Mouse (Mus musculus) mesoderm, embryonic 11.5 days (tissue): ENCODE data around the gene Ttc30b.
A peak's percentile ranks its signal among the peaks of the same experiment; 100 is the strongest.
"Not testable (repeated sequence)": the region's sequence is repeated elsewhere in the genome, so short reads cannot be mapped to it uniquely, and the experiment has no call there.

Experiments
- DNase-seq: peaks from one replicate; pipeline ENCODE4 v3.0.0-alpha.2; 2012; ENCODE audit warnings: low read depth, low spot score

Gene Ttc30b

DNA sequence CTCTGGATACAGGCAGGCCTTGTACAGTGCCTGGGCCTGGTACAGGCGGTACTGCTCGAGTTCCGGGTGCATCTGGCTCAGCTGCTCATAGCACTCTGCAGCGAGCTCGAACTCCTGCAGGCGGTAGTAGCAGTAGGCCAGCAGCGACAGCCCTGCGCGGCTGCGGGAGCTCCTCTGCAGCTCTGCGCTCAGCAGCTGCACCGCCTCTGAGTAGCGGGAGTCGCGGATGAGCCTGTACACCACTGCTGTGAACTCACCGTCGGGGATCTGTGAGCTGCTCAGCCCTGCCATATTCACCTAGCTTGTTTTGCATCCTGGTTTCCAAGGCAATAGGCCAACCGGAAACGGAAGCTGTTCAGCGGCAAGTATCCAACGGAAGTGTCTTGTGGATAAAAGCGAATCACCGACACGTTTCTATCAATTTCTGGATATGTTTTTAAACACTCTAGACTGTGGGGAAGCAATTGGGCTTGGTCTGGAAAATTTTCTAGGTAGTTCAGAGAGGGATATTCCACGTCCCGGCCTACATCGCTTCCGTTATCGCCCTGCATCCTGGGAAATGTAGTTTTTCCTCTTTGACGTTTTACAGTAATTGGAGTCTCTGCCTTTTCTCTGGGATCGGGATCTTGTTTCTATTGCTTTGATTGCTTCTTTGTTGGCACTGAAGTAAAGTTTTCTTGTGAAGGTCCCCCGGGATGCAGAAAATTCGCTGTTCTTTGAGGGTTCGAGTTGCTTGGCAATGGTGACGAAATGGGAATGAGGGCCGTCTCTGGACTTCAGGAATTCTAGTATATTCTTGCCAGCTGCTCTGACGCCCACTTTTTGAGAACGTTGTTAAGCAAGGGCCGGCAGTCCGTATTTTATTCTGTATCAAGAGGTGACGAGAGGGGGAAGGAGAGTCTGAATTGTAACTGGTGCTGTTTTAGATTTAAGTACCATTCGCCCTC, at the start of gene Ttc30b:
Gene Ttc30b (minus strand): TSS at position 469 of the 947 bp plus-strand sequence.
- DNase-seq = peak; percentile 85

DNA sequence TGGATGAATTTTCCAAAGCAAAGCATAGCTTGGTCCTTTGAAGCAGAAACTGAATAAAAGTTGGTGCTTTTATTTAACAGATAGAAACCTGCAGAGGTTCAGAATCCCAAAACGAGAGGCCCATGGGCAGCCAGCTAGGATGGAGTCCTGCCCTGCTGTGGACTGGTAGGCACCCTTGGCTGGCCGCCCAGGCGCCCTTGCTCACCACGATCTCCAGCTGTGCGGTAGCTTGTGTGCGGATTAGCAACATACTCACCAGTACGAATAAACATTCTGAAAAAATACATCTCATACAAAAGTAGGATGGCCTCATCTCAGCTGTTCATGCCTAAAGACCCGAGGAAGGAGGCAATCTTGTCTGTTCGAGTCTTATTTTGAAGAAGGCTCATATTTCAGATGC, 49.4 kb upstream of the Ttc30b start:
- DNase-seq = no peak

DNA sequence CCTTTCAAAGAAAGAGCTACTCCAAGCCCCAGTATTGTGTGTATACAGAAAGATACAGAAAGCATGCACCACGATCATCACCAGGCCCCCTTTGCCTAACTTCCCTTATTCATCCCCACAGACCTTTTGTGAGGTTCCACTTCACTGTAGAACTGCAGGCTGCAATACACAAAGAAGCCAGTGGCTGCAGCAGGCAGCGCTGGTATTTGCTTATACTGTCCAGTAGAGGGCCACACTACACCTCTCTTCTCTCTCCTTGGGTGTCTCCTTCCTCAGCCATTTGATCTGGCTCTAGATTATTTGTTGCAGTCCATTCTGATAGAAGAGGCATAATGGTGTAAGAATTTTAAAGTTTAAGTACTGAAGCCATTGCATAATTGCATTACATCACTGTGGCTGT, 46.7 kb upstream of the Ttc30b start:
- DNase-seq = peak; percentile 83

DNA sequence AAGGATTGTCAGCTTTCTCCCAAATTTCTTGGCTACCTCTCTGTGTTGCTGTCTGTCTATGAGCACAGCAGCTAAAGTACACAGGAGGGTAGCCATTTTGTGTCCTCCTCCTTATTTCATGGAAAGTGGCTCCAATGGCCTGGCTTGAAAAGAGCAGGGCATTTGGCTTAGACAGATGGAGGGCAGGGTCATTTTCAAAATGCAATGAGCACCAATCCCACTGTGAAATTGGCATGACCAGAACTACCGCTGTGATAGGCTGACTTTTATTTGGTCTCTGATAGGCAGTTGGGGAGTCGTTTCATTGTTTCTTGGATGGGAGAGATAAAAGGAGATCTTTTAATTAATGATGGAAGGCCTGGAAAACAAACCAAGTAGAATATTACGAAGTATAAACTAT, 45.5 kb upstream of the Ttc30b start:
- DNase-seq = no peak

DNA sequence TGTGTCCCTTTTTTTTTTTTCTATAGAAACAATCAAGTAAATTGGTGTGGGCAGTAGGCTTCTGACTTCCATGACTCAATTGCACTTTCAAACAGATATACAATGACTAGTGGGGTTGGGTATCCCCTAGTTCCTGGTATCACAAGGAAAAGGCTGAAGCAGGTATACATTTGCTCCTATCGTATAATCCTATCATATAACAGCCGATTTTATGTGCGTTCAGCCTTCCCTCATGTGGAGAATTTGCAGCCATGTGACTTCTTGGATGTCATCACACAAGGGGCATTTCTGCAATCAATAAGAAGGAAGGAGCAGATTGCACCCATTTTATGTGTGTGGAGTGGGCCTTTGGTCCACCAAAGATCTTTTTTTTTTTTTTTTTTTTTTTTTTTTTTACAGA, 44.7 kb upstream of the Ttc30b start:
- DNase-seq = no peak

DNA sequence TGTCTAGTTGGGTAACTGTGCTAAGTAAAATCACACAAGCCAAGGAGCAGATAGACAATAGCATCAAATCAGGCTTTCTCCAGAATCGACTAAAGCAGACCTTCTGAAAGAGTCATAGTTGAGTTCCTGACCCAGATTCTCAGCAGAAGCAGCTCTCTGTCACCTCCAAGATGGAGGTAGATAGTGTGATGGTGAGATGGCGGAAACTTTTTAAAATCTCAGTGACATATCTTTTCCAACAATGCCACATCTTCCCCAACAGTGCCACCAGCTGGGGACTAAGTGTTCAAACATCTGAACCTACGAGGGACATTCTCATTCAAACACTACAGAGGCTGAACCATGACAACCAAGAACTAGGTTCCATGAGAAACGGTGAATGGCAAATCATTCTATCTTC, 44.2 kb upstream of the Ttc30b start:
- no peak for DNase-seq

DNA sequence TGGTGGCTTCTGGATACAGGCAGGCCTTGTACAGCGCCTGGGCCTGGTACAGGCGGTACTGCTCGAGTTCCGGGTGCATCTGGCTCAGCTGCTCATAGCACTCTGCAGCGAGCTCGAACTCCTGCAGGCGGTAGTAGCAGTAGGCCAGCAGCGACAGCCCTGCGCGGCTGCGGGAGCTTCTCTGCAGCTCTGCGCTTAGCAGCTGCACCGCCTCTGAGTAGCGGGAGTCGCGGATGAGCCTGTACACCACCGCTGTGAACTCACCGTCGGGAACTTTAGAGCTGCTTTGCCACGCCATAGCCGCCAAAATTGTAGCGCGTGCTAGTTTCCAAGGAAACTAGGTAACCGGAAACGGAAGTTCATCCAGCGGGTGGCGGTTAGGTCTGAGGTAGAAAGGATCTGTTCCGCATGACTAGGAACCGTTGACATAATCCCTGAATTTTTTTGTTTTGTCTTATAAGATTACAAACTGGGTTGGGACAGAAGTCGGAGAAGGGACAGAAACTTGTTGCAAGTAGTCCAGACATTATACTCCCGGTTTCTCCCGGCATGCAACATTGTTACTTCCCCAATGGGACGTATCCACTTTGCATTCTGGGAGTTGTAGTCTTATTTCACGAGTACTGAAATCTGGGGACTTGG, 43.2 kb upstream of the Ttc30b start, which contains the start of gene Ttc30a1:
Gene Ttc30a1 (minus strand): TSS at position 528 of the 642 bp plus-strand sequence.
- peak; percentile 87 for DNase-seq

DNA sequence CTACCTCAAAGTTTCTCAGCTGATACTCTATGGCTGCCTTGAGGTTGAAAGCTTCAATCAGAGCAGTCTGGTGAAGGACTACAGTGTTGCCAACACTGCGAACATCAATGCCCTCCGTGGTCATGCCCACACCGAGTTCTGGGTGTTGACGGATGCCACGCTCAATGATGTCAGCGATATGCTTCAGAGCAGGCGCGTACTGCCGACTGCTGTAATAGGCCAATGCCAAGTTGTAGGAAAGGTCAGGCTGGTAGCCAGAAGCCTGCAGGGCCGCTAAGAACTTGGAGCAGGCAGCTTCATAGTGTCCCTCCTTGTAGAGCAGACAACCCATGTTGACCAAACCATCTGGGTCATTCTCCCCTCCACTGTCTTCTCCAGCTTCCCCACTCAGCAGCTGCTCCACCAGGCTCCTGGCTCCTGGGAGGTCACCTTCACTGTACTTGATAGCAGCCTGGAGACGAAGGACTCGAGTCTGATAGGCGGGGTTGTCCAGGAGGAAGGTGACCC, 42.6 kb upstream of the Ttc30b start:
- DNase-seq = not testable (repeated sequence)

DNA sequence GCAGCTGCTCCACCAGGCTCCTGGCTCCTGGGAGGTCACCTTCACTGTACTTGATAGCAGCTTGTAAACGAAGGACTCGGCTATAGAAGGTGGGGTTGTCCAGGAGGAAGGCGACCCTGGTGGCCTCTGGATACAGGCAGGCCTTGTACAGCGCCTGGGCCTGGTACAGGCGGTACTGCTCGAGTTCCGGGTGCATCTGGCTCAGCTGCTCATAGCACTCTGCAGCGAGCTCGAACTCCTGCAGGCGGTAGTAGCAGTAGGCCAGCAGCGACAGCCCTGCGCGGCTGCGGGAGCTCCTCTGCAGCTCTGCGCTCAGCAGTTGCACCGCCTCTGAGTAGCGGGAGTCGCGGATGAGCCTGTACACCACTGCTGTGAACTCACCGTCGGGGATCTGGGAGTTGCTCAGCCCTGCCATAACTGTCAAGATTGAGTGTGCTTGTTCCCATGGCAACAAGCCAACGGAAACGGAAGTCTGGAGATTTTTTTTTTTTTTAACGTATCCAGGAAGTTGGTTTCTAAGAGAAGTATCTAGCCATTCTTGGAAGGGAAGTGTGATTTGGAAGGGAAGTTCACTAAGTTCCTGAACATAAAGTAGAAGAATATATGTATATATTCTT, 39.5 kb upstream of the Ttc30b start, which contains the start of gene Ttc30a2:
Gene Ttc30a2 (minus strand): TSS at position 419 of the 617 bp plus-strand sequence.
- DNase-seq = not testable (repeated sequence)

DNA sequence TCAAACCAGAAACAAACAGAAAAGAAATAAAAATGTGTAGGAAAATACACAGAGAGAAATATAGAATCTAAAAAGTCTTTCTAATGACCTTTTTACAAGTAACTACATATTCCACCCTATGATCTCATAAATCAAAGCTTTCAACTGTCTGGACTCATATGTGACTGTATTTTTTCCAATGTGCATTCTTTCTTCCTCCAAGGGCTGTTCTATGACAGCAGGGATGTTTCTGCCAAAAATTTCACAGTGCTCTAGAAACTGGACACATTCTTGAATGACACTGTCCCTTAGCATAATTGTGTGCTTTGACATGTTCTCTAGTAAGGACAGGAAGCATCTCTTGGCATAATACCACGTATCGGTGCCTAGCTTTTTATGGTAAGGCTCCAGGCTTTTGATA, 37.7 kb upstream of the Ttc30b start:
- not testable (repeated sequence) for DNase-seq

DNA sequence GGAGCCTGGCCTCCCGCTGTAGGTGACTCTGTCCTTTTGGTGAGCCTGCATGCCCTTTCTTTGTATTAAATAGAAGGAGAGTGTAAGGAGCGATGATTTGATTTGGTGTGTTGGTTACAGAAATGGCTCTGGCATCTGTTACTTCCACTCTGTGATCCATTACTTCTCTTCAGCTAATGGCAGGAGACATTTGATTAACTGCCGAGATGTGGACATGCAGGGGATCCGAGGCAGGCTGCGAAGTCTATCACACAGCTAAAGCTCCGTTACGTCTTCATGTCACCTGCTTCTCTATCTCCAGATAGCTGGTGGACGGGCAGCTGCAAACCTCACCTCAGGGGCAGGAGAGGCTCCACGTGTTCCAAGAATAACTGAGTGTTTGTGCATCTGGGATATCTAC, 35.7 kb upstream of the Ttc30b start:
- no peak for DNase-seq

DNA sequence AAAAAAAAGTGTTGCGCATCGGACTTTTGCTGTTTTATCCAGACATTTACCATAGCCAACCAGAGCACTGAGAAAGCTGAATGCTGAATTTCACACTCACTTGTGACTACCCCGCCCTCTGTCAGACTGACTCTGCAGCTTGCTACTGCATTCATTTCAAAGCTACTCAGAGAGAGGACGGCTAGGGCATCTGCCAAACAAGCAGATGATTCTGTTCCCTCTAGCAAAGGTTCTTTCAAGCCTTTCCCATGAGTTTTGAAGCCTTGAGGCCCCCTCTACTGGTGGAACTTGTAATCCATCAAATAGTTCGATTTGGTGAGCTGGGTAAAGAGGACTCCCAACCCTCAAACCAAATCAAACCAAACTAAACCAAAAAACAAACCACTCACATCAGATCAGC, 26.6 kb upstream of the Ttc30b start:
- peak; percentile 65 for DNase-seq

DNA sequence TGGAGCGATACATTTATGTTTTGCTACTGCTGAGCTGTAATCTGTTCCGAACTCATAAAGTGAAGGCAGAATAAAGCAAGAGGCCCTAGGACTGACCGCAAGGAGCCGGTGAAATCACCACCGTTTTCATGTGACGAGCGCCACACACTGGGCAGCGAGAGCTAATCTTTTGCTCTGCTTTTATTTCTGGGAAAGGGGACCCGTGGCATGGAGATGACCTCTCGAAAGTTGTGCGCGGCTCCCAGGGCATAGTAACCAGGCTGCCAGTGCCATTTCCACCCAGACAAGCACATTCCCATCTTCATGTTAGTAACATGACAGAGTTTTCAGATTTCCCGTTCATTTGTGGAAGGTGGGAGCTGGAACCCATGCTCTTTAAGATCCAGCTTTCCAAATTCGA, 26.1 kb upstream of the Ttc30b start:
- peak; percentile 70 for DNase-seq

DNA sequence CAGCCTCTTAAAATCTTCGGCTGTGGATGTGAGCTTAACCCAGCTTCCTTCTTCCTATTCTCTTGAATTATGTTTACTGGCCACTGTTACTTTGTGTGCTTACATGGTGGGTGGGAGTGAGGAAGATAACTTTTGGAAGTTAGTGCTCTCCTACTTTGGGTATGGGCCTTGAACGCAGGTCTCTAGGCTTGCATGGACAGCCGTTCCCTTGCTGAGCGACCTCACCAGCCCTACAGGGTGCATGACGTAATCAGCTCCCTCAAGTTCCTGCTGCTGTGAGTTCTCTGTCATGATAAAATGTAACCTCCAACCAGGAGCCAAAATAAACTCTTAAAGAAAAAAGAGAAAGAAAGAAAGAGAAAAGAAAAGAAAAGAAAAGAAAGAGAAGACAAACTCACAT, 25.7 kb upstream of the Ttc30b start:
- DNase-seq = no peak

DNA sequence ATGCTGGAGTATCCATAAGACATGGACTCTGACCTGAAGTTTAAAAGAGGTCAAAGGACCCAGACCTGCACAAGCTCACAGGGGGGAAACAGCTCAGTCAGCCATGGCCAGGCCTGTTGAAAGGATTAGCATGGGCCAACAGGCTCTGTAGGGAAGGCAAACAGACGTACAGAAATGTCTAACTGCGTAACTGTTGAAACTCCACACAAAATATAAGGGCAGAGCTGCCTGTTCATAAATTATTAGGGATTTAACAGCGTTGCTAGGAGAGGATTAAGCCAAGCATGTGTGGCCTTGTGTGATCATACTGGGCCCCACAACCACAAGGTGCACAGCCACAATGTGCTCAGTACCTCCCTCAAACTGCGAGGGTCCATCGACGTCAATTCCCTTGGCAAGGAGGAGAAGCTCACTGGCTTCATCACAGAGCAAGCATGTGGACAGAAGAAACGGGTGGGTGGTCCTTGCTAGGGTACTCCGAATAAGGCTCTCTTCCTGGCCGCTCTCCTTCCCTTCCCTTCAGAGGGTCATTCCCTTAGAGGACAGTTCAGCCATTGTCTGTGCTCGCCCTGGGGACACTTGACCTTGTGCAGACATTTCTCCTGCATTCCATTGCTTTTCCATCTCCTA, 24.9 kb upstream of the Ttc30b start:
- no peak for DNase-seq

DNA sequence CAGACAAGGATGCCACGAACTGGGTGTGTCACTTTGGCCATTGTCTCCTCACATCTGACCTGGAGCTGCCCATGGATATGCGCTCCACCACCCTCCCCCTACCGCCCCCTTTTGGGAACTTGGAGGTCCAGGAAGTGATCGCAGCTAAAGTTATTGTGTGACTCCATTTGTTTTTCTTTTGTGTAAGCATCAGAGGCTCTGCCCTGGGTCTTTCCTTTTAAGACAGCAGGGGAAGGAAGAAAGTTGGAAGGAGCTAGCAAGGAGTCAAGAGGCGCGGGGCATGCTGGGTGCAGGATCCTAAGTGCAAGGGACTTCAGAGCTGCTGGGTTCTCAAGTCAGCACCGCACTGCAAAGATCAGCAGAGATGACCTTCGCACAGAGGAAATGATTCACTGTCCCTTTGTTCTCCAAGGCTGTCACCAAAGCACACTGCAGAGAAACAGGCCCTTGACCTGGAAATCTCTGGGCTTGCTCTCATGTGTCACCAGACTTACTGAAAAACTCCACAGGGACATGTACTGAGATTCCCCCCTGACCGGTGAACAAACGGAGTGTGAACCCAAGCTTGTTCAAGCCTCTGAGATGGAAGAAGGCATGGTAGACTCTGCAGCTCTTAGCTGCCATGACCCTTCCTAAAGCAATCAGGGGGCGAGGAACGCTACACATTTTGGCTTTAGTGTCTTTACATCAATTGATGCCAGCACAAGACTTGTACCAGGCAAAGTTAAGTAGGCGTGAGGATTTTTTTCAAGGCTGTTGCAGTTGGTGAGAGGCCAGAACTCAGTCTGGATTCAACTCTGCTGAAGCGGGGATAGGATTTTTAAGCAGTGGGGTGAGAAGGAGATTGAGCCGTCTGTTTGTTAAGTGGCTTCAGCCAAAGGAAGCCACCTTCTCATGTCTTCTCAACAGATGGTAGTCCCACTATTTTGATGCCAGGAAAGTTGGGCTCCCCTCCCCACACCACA, 22.3 kb upstream of the Ttc30b start:
- DNase-seq = peak; percentile 33

DNA sequence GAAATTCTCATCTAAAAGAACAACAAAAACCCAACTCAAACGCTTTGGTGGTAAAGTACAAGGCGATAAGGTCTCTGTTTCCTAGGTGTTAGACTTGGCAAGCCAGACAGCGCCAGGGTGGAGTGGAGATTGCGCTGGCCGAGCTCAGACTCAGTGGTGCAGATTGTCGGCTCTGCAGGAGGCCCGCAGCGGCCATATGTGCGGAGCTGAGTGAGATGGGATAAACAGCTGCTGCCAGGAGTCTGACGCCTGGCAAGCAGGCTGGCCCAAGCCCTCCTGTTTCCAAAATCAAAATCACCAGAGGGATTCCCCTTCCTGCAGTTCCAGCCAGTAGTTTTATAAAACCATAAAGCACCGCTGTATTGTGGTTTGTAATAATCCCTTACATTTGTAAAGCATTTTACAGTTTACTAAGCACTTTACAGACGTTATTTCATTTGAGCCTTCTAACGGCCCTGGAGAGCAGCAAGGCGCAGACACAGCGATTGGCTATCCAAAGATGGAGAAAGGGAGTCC, 21.5 kb upstream of the Ttc30b start:
- peak; percentile 69 for DNase-seq

DNA sequence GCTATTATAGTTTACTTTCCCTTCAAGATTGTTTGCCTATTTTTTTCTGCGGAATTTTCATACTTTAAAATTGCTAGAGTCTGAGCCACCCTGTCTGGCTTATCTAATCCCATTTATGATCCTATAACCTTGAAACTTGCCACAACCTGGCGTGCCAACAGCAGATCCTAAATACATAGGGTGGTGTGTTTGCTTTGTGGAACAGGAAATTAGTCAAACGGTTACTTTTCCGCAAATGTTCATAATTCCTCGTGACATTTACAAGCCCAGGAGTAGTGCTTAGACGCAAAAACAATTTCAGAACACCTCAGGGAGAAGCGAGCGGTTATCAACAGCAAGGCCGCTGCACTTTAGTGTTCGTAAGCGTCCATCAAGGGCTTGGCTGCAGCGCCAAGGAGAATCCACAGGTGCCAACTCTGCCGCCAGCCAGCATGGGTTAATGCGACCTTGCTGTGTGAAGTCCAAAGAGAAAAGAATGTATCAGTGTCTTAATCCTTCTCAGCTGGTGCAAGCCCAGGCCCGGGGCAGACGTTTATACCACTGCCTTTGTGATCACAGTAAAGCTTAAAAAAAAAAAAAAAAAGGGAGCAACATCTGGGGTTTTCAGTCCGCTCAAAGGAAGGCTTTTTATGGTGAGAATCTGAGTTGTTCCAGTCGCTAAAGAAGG, 20.9 kb upstream of the Ttc30b start:
- DNase-seq = peak; percentile 54

DNA sequence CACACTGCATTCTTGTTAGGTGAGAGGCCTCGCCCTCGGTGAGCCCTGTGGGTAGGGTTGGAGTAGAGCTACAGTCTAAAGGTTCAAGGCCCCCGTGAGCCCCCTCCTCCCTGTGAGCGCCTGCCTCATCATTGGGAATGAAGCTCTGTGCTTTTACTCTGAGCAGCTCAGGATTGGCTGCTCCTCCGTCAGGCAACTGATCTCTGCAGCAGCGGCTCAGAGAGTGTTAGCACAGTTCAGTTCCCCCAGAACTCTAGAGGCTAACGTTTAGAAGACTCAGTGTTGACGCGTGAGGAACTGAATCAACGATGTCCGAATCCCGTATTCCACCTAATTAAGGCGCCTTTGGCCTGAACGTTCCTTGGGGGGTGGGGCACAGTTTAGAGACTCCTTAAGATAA, 17.3 kb upstream of the Ttc30b start:
- no peak for DNase-seq

DNA sequence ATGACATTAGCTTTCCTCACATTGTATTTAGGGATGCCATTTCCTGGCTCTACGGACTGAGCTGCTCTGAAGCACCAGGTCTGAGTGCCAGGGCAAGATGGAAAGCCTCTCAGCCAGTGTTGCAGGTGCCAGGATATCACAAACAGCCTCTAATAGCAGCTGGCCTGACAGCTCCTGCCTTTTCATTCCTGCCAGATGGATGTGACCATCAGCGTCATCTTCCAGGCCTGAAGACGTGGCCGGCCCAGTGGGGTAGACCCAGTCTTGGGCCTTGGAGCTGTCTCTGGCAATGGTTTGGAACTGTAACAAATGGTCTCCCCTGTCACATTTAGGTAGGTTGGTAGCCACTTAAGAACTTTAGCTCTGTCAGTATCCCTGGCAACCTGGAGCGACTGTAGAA, 14.9 kb upstream of the Ttc30b start:
- DNase-seq = no peak
